Mouse (Mus musculus) liver, embryonic 14.5 days (tissue): ENCODE data around the gene Fam181b.

Experiments used
- CTCF ChIP-seq: IDR thresholded peaks from 2 replicates; pipeline ENCODE4 v1.5.1; 2016; ENCODE audit warnings: antibody characterized with exemption, low read depth, control low read depth
- EP300 ChIP-seq: IDR thresholded peaks from 2 replicates; pipeline ENCODE4 v1.6.1; 2016; ENCODE audit warnings: antibody characterized with exemption, low read depth

DNA sequence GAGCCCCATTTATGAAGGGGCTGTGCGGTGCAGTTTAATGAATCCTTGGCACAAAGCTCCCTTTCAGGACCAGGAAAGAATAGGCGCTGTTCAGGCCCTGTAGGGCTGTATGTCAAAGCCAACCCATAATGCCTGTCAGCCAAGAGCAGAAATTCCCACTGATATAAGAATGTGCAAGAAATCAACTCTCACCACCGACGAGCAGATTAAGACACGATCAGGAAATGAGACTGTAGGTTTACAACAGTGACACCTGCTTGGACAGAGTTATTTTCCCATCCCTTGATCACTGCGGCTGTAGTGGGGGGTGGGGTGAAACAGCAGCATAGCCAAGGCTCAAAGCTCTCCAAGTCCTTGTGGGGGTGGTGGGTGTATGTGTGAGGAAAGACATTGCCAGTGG lies 17.5 kb upstream of the Fam181b start:
- TF ChIP-seq CTCF (no peak), EP300 (no peak)
